Mouse (Mus musculus): Measurements from ENCODE around the gene Mptx2.
"Not testable (repeated sequence)": the region's sequence is repeated elsewhere in the genome, so short reads cannot be mapped to it uniquely, and the experiment has no call there.

Mptx2 gene

GRCm38 (mm10) chr1:173277677-173278076 lies at the start of gene Mptx2:
Gene Mptx2, minus strand, starts transcription at chr1:173277777.
- no peak for DNase-seq (ENCODE audit: low spot score)

GRCm38 (mm10) chr1:173326552-173326951 lies 49.0 kb upstream of the Mptx2 start:
- DNase-seq (ENCODE audit: low spot score): no peak

- DNase-seq (ENCODE audit: low spot score): no peak
Measured at GRCm38 (mm10) chr1:173325395-173325794, 47.8 kb upstream of the Mptx2 start.

- no peak for DNase-seq (ENCODE audit: low spot score)
Measured at GRCm38 (mm10) chr1:173324961-173325360, 47.4 kb upstream of the Mptx2 start.

GRCm38 (mm10) chr1:173323839-173324585 lies 46.4 kb upstream of the Mptx2 start:
- DNase-seq (ENCODE audit: low spot score): no peak

GRCm38 (mm10) chr1:173322249-173322627 lies 44.7 kb upstream of the Mptx2 start:
- no peak for DNase-seq (ENCODE audit: low spot score)

- DNase-seq (ENCODE audit: low spot score): no peak
Measured at GRCm38 (mm10) chr1:173321593-173322248, 44.1 kb upstream of the Mptx2 start.

- no peak for DNase-seq (ENCODE audit: low spot score)
Measured at GRCm38 (mm10) chr1:173317925-173318477, 40.4 kb upstream of the Mptx2 start.

GRCm38 (mm10) chr1:173315725-173316124 lies 38.1 kb upstream of the Mptx2 start:
- DNase-seq (ENCODE audit: low spot score): no peak

GRCm38 (mm10) chr1:173313535-173314050 lies 36.0 kb upstream of the Mptx2 start:
- not testable (repeated sequence) for DNase-seq (ENCODE audit: low spot score)

- not testable (repeated sequence) for DNase-seq (ENCODE audit: low spot score)
Measured at GRCm38 (mm10) chr1:173302795-173303194, 25.2 kb upstream of the Mptx2 start.

GRCm38 (mm10) chr1:173265701-173266100 lies 11.9 kb downstream of the Mptx2 start, which contains the start of gene Olfr418:
Gene Olfr418, plus strand, starts transcription at chr1:173266001.
- no peak for DNase-seq (ENCODE audit: low spot score)

GRCm38 (mm10) chr1:173249888-173250287 lies 27.7 kb downstream of the Mptx2 start:
- no peak for DNase-seq (ENCODE audit: low spot score)

GRCm38 (mm10) chr1:173237004-173237403 lies 40.6 kb downstream of the Mptx2 start:
- not testable (repeated sequence) for DNase-seq (ENCODE audit: low spot score)

- no peak for DNase-seq (ENCODE audit: low spot score)
Measured at GRCm38 (mm10) chr1:173227081-173227480, 50.5 kb downstream of the Mptx2 start, which contains the start of gene Fcer1a. Gene Fcer1a, minus strand, starts transcription at chr1:173227214.
